In the genomic region with DNA sequence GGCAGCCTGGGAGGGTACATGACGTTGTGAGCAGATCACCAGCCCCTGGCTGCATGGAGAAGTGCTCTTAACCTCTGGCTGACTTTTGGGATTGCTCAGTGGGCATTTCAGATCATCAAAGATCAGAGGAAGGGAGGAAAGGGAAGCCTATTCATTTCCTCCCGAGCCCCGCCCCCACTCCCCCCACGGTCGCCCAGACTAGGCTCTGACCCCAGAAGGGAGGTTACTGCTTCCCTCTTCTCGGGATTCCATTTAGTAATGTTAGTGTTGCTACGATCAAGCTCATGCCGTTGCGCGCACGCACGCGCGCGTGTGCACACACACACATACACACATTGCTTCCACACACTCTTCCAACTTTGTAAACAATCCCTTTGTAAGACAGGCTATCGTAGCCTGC, we compare ENCODE assay signal across 10 mouse cellular contexts. TPM values are rescaled to one million over a fixed set of nuclear protein-coding genes. Genes with fewer than 3 reads are reported as not detected.
DNase-seq lines count a peak whose midpoint lies in the region; ATAC-seq lines count a peak whose summit lies in the region.
"Had no signal": no experiment of that assay in that cellular context is flagged by ENCODE, and none has a peak within 500 bp of the region (broad histone marks: within the 10 kb centered on the region; RNA-seq: fewer than 3 reads in every experiment).

No protein-coding gene starts in this region.

- 0 out of 2 replicates have a peak overlapping the region, but pooled peaks have one; percentile 29 for H3K27ac ChIP-seq in kidney, embryonic 16.5 days (ENCODE audit: low read length)
- H3K27ac ChIP-seq in embryonic facial prominence, embryonic 10.5 days (replicated peaks) = peak overlapping the region; percentile 60
- H3K27ac ChIP-seq: forebrain, embryonic 15.5 days; hindbrain, embryonic 12.5 days; limb, embryonic 13.5 days had no signal

- no peak overlapping the region for H3K4me3 ChIP-seq in kidney, embryonic 16.5 days (ENCODE audit: low read length)
- H3K4me3 ChIP-seq in embryonic facial prominence, embryonic 10.5 days = no peak overlapping the region
- H3K4me3 ChIP-seq: forebrain, embryonic 15.5 days; hindbrain, embryonic 12.5 days; limb, embryonic 13.5 days had no signal

- H3K36me3 ChIP-seq in kidney, embryonic 16.5 days (ENCODE audit: insufficient read depth, low read length) = no peaks in the 10 kb centered on the region
- H3K36me3 ChIP-seq in embryonic facial prominence, embryonic 10.5 days (replicated peaks) = no peaks in the 10 kb centered on the region
- H3K36me3 ChIP-seq: forebrain, embryonic 15.5 days; hindbrain, embryonic 12.5 days; limb, embryonic 13.5 days had no signal

- DNase-seq in kidney, adult 8-10 months = no peak
- DNase-seq in embryonic facial prominence, embryonic 10.5 days (ENCODE audit: low spot score) = peak; percentile 54
- DNase-seq in kidney, postnatal 4 days = peak; percentile 64 to 76
- DNase-seq in B cell, adult 2 months = no peak
- DNase-seq in cerebellum, adult 9-11 months = no peak

- H3K27me3 ChIP-seq in kidney, embryonic 16.5 days (ENCODE audit: insufficient read depth, low read length) = no peaks in the 10 kb centered on the region
- H3K27me3 ChIP-seq in embryonic facial prominence, embryonic 10.5 days (replicated peaks; ENCODE audit: low read depth, poor library complexity, severe bottlenecking) = no peaks in the 10 kb centered on the region
- H3K27me3 ChIP-seq: forebrain, embryonic 15.5 days; hindbrain, embryonic 12.5 days; limb, embryonic 13.5 days had no signal

- peaks cover 48% of the 10 kb centered on the region for H3K4me1 ChIP-seq in kidney, embryonic 16.5 days (ENCODE audit: insufficient read depth, low read length)
- peaks cover 61% of the 10 kb centered on the region for H3K4me1 ChIP-seq in embryonic facial prominence, embryonic 10.5 days

- WGBS in kidney, embryonic 16.5 days = 45% methylated on average over 16 of the region's 16 CpGs
- 61% methylated on average over 16 of the region's 16 CpGs for WGBS in embryonic facial prominence, embryonic 10.5 days

- peak overlapping the region; percentile 12; the same call in 1 of the 2 replicates for H3K9ac ChIP-seq in kidney, embryonic 16.5 days (replicated peaks; ENCODE audit: low read length)
- H3K9ac ChIP-seq: forebrain, embryonic 15.5 days; hindbrain, embryonic 12.5 days; limb, embryonic 13.5 days had no signal

- no peak; the same call in 1 of the 2 replicates for ATAC-seq in kidney, embryonic 16.5 days (ENCODE audit: low FRiP score, low TSS enrichment)
- ATAC-seq in megakaryocyte, adult 5-6 weeks (ENCODE audit: poor library complexity, severe bottlenecking) = peak; percentile 47
- ATAC-seq: forebrain, embryonic 15.5 days had no signal

- H3K4me2 ChIP-seq in kidney, embryonic 16.5 days (replicated peaks; ENCODE audit: low read depth, low read length) = peak overlapping the region; percentile 26; the same call in 1 of the 2 replicates
- H3K4me2 ChIP-seq: forebrain, embryonic 15.5 days; hindbrain, embryonic 12.5 days; limb, embryonic 13.5 days had no signal

- H3K9me3 ChIP-seq in kidney, embryonic 16.5 days (ENCODE audit: low read length) = no peaks in the 10 kb centered on the region
- no peaks in the 10 kb centered on the region for H3K9me3 ChIP-seq in embryonic facial prominence, embryonic 10.5 days
- H3K9me3 ChIP-seq: forebrain, embryonic 15.5 days; hindbrain, embryonic 12.5 days; limb, embryonic 13.5 days had no signal

RNA-seq across cellular contexts. Expression of gene Nfkbia, which starts 42.0 kb away (rescaled TPM):
- polyA plus RNA-seq in kidney, embryonic 16.5 days (2015; fragmentation: Nextera tagmentation; extraction: Ambion mirVana) = 84.8 and 94.7 TPM in 2 replicates
- 44.6 and 55.2 TPM in 2 replicates for polyA plus RNA-seq in embryonic facial prominence, embryonic 10.5 days (2016; fragmentation: Nextera tagmentation; extraction: Ambion mirVana)
- 55.5 and 84.6 TPM in 2 replicates for total RNA-seq in megakaryocyte, adult 5-6 weeks (2015)
- total RNA-seq in megakaryocyte, adult 5-6 weeks (2017) = 52.5 and 65.3 TPM in 2 replicates

Comparison
In these comparisons a context has a peak if more than half of its experiments do, and no peak if none do; other contexts are left out.
1. DNase-seq: peak in embryonic facial prominence, embryonic 10.5 days (single experiment) and kidney, postnatal 4 days (2 of 2); none in kidney, adult 8-10 months (0 of 2), B cell, adult 2 months (0 of 2) and cerebellum, adult 9-11 months (single experiment).